Mouse (Mus musculus): ENCODE data around the gene Pgam2.

Gene Pgam2

DNA sequence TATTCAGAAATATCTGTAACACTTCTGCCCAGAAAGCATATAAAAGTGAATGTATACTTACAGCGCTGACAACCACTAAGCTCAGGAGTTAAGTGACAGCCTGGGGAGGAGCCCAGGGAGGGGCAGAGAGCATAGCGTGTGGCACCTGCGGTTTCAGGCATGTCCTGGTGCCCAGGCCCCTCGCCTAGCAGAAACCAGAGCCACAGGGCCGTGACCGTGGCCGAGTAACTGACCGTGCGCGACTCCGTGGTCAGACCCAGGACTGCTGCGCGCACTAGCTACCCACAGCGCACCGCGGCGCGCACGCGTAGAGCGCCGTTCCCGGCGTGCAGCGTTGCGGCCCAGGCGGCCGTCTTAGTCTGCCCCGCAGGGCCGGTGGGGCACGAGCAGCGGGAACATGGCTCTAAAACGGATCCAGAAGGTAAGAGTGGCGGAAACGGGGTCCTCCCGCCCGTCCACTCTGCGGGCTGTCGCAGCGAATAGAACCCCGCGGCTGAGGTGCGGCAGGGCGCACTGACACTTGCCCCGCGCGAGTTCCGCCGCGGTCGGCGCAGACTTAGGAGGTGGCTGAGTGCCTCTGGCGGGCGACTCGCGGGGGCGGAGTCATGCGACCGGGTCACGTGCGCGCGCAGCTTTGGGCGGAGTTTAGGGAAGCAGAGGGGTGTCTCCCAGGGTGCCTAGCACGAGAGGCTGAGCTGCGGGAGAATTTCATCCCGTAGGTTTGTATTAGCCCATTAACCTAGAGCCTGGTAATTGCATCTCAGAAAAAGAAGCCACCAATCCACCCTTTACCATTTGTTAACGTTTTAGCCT is 41.5 kb downstream of the Pgam2 start, which contains the start of gene Urgcp:
Urgcp (minus strand) TSS at position 557 of the 813 bp plus-strand sequence.
- peak; percentile 92 to 95 for DNase-seq

DNA sequence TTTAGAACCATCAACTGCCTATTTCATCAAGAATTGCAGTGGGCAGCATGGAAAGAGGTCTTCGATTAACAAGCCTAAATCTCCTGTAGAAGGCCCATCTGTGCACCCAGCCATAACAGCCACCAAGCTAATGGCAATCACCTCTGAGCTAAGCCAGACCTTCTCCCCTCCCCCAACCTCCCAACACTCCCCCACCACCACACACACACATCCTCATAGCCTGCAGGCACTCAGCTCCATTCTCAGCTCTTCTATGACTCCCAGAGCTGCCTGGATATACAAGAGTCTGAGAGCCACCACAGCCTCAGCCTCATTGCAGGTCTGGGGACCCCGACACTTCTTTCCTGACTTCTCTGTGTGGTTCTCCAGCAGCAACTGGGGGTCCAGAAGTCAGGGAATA is 49.8 kb downstream of the Pgam2 start:
- DNase-seq: no peak

Data from spleen, adult 18-20 months (tissue).